Mouse (Mus musculus) midbrain, embryonic 11.5 days (tissue): ENCODE data around the gene Btbd11. TPM values are rescaled to one million over a fixed set of nuclear protein-coding genes. Genes with fewer than 3 reads are reported as not detected.

ENCODE experiments used
- ATAC-seq: fragments of 200-750 bp; cut with Nextera tagmentation; 2 replicates; pipeline ENCODE4 v1.8.0; 2017; ENCODE audit warnings: moderate TSS enrichment, moderate library complexity; ENCODE audit not compliant: low FRiP score
- DNase-seq: peaks from one replicate; pipeline ENCODE4 v3.0.0; 2015; ENCODE audit warnings: low spot score; ENCODE audit errors: missing footprints
- H3K27ac ChIP-seq: fragments of 300-500 bp; sonication (generic); 2 replicates; pipeline ENCODE4 v1.5.1; 2014; ENCODE audit warnings: low read depth, low read length
- H3K27me3 ChIP-seq: fragments of 300-500 bp; sonication (generic); 2 replicates; pipeline ENCODE4 v1.6.1; 2014; ENCODE audit warnings: mild to moderate bottlenecking, low read length, moderate library complexity, mixed read lengths; ENCODE audit not compliant: control insufficient read depth, insufficient read depth
- H3K36me3 ChIP-seq: fragments of 300-500 bp; sonication (generic); 2 replicates; pipeline ENCODE4 v1.6.1; 2014; ENCODE audit warnings: mild to moderate bottlenecking, low read length, moderate library complexity, mixed read lengths; ENCODE audit not compliant: control insufficient read depth, insufficient read depth
- H3K4me1 ChIP-seq: fragments of 300-500 bp; sonication (generic); 2 replicates; pipeline ENCODE4 v1.6.1; 2014; ENCODE audit warnings: low read length; ENCODE audit not compliant: control insufficient read depth, insufficient read depth
- H3K4me2 ChIP-seq: fragments of 300-500 bp; sonication (generic); 2 replicates; pipeline ENCODE4 v1.6.1; 2014; ENCODE audit warnings: mild to moderate bottlenecking, moderate library complexity
- H3K4me3 ChIP-seq: fragments of 300-500 bp; sonication (generic); 2 replicates; pipeline ENCODE4 v1.5.1; 2014; ENCODE audit warnings: low read depth, low read length
- H3K9ac ChIP-seq: fragments of 300-500 bp; sonication (generic); 2 replicates; pipeline ENCODE4 v1.6.1; 2014; ENCODE audit warnings: low read length
- H3K9me3 ChIP-seq: fragments of 300-500 bp; sonication (generic); 2 replicates; pipeline ENCODE4 v1.6.1; 2016; ENCODE audit warnings: low read length; ENCODE audit not compliant: control insufficient read depth
- WGBS: fragments of 180-500 bp; shearing (Covaris S2); extraction: QIAGEN DNeasy Blood & Tissue Kit; methylation state at CpG from one replicate; pipeline ENCODE4 v1.1.7; 2014; 5-methylcytosine and 5-hydroxymethylcytosine counted together
- polyA plus RNA-seq: library from polyadenylated mRNA; unstranded; fragments of >200 nt; fragmentation: Nextera tagmentation; extraction: Ambion mirVana; gene quantifications from 2 replicates; pipeline ENCODE4 v1.2.1, GENCODE M21; 2014

Gene Btbd11
- polyA plus RNA-seq, 1 experiment from 2014 or later: 8.2 TPM

GRCm38 (mm10) chr10:85371309-85371708 lies 15.3 kb upstream of the Btbd11 start:
- Histone ChIP-seq H3K36me3 (no peaks in the 10 kb centered on the region), H3K27me3 (no peaks in the 10 kb centered on the region), H3K4me1 (no peaks in the 10 kb centered on the region), H3K27ac (no peak overlapping the region), H3K9me3 (no peaks in the 10 kb centered on the region), H3K4me2 (no peak overlapping the region), H3K4me3 (no peak overlapping the region), H3K9ac (no peak overlapping the region)
- DNase-seq (no peak), ATAC-seq (no peak)
- WGBS: 87% methylated on average over 2 of the region's 2 CpGs

DNA sequence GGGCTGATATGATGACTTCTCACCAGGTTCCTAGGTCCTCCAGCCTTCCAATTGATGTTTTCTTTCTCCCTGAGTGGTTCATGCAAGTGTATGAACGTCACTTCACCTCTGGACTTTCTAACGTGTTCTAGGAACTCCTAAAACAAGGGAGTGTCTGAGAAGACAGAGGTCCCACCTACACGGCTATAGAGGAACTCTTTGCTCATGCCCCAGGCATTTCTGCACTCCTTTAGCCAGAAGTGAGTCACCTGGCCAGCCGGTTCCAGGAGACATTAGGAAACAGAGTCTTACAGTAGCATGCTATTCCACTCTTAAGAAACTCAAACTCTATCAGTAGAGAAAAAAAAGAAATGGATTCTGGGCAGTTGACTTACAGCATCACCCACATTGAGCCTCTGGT lies 14.5 kb upstream of the Btbd11 start:
- DNase-seq (no peak), ATAC-seq (no peak)
- Histone ChIP-seq H3K4me2 (no peak overlapping the region), H3K27me3 (no peaks in the 10 kb centered on the region), H3K4me1 (no peaks in the 10 kb centered on the region), H3K27ac (no peak overlapping the region), H3K9me3 (no peaks in the 10 kb centered on the region), H3K36me3 (no peaks in the 10 kb centered on the region), H3K9ac (no peak overlapping the region), H3K4me3 (no peak overlapping the region)
- 81% methylated on average over 4 of the region's 4 CpGs for WGBS

DNA sequence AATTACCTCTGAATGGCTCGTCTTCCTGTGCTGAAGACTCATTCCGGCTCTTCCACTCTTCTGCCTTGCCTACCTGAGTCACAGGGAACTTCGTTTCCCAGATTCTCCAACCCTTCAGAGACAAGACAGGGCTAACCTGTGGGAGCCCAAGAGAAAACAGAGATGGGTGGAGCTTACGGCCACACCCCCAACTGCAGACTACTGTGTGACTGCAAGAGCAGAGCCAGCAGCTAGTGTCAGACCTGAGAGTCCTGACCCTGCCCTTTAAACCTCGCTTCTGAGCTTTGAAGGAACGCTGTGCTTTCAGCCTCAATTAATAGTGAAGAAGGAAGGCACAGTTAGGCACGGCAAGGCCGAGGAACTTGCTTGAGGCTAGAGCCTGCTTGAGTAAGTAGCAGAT lies 7.6 kb upstream of the Btbd11 start:
- no peak overlapping the region for H3K9ac ChIP-seq
- H3K36me3 ChIP-seq: no peaks in the 10 kb centered on the region
- ATAC-seq (no peak), DNase-seq (no peak)
- H3K4me1 ChIP-seq: no peaks in the 10 kb centered on the region
- 31% methylated on average over 8 of the region's 8 CpGs for WGBS
- H3K4me3 ChIP-seq: no peak overlapping the region
- no peaks in the 10 kb centered on the region for H3K9me3 ChIP-seq
- no peaks in the 10 kb centered on the region for H3K27me3 ChIP-seq
- no peak overlapping the region for H3K4me2 ChIP-seq
- no peak overlapping the region for H3K27ac ChIP-seq

DNA sequence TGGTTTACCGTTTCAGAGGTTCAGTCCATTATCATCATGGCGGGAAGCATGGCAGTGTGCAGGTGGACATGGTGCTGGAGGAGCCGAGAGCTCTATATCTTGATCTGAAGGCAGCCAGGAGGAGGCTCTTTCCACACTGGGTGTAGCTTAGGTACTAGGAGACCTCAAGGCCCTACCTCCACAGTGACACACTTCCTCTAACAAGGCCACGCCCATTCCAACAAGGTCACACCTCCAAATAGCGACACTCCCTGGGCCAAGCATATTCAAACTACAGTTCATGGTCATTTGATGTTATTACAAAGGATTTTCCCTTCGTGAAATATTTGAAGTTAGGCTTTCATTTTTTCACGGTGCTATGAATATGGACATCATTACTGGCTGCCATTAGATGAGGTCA lies 3.6 kb upstream of the Btbd11 start:
- DNase-seq (no peak), ATAC-seq (no peak)
- Histone ChIP-seq H3K27ac (no peak overlapping the region), H3K4me3 (no peak overlapping the region), H3K4me2 (no peak overlapping the region), H3K9me3 (no peaks in the 10 kb centered on the region), H3K4me1 (peaks cover 6% of the 10 kb centered on the region), H3K36me3 (no peaks in the 10 kb centered on the region), H3K9ac (no peak overlapping the region), H3K27me3 (peaks cover 3% of the 10 kb centered on the region; the same call in 1 of the 2 replicates)
- WGBS: 89% methylated on average over 7 of the region's 7 CpGs

GRCm38 (mm10) chr10:85387219-85388070 lies 831 bp downstream of the Btbd11 start:
- Histone ChIP-seq H3K4me2 (peak overlapping the region; percentile 99), H3K4me1 (peaks cover 13% of the 10 kb centered on the region), H3K9ac (peak overlapping the region; percentile 69), H3K36me3 (no peaks in the 10 kb centered on the region), H3K27me3 (peaks cover 8% of the 10 kb centered on the region; the same call in 1 of the 2 replicates), H3K27ac (no peak overlapping the region), H3K4me3 (peak overlapping the region; percentile 64), H3K9me3 (no peaks in the 10 kb centered on the region)
- DNase-seq (peak; percentile 97), ATAC-seq (peak; percentile 41)
- WGBS: under 1% methylated on average over 78 of the region's 78 CpGs

DNA sequence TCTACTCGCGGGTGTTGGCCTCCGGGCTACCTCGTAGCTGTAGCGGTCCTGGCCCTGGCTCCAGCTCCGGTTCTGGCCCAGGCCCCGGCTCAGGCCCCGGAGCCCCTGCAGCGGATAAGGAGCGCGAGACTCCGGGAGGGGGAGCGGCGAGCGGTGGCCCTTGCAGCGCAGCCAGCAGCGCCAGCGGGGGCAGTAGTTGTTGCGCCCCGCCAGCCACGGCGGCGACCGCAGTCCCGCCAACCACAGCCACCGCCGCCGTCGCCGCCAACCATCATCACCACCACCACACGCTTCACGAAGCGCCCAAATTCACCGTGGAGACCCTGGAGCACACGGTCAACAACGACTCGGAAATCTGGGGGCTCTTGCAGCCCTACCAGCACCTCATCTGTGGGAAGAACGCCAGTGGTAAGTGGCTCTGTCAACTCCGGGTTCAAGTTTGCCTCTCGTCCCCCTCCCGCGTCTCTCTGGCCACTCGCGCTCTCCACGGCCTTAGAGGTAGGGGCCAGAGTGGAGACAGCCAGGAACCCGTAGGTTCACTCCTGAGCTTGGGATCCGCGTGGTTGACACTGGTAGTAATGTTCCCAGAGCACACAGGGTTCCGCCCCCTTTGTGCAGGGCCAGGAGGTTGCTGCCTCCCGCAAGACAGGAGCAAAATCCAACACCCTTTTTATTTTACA lies 1.6 kb downstream of the Btbd11 start:
- peak overlapping the region; percentile 99 for H3K4me2 ChIP-seq
- DNase-seq: peak; percentile 96
- H3K9ac ChIP-seq: peak overlapping the region; percentile 69
- peaks cover 13% of the 10 kb centered on the region for H3K4me1 ChIP-seq
- H3K36me3 ChIP-seq: no peaks in the 10 kb centered on the region
- H3K4me3 ChIP-seq: peak overlapping the region; percentile 64
- ATAC-seq: no peak
- H3K27me3 ChIP-seq: peaks cover 8% of the 10 kb centered on the region; the same call in 1 of the 2 replicates
- WGBS: 2% methylated on average over 49 of the region's 50 CpGs
- no peaks in the 10 kb centered on the region for H3K9me3 ChIP-seq
- H3K27ac ChIP-seq: no peak overlapping the region

DNA sequence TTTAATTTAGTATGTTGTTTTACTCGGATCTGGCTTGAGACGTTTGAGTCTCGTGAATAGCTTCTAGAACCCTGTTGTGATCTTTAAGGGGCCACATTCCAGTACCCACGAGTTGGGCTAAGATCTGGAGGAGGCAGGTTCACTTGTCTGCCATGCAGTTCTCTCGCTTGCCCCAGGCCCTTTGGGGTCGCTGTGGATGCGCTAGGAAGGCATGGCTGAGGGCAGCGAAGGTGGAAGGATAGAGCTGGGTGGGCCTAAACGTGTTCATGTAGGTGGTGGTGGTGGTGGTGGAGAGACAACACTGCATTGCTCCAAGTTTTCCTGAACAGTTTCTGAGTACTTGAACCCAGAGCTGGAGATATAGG lies 2.1 kb downstream of the Btbd11 start:
- Histone ChIP-seq H3K9ac (no peak overlapping the region), H3K27ac (no peak overlapping the region), H3K4me1 (peaks cover 13% of the 10 kb centered on the region), H3K27me3 (peaks cover 8% of the 10 kb centered on the region; the same call in 1 of the 2 replicates), H3K36me3 (no peaks in the 10 kb centered on the region), H3K4me2 (peak overlapping the region; percentile 99), H3K4me3 (peak overlapping the region; percentile 64), H3K9me3 (no peaks in the 10 kb centered on the region)
- peak; percentile 20; the same call in 1 of the 2 replicates for ATAC-seq
- DNase-seq: peak; percentile 95
- 2% methylated on average over 9 of the region's 9 CpGs for WGBS

DNA sequence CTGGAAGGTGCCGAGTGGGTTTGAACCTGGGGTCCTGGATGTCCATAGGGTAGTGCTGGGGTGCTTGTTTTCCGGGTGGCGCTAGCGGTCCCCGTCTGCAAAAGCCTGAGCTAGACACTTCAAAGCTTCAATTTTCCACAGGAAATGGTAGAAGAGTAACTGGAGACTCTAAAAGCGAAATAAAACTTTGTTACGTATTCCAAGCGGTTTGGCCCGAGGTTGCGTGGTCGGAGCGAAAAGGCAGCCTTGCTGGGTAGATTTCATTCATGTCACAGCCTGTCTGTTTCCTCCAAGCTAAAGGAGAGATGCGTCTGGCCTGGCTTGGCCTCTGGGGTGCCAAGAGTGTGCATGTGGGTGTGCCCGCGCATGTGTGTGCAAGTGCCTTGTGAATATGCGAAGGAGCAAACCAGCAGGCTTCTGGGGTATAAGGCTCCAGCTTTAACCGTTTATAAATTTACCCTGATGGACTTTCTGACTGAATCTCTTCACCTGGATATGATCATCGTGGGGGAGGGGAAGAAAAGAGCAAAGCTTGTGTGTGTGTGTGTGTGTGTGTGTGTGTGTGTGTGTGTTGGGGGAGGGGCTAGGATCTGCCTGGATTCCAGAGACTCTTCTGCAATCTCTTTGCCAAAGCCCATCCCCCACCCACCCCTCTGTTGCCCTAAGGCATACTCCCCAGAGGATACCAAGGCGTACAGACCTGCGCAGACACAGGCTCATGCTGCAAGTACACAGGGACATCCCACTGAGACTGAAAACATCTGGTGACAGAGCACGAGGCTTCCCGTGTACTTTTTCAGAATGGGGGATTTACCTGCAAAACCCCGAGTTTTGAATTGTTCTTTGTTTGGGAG lies 2.9 kb downstream of the Btbd11 start:
- WGBS: 49% methylated on average over 23 of the region's 23 CpGs
- Histone ChIP-seq H3K4me1 (peaks cover 13% of the 10 kb centered on the region), H3K9ac (no peak overlapping the region)

More for the DNA sequence above, 2.9 kb downstream of the Btbd11 start:
- ATAC-seq (no peak), DNase-seq (no peak)
- Histone ChIP-seq H3K27ac (no peak overlapping the region), H3K9me3 (no peaks in the 10 kb centered on the region), H3K4me3 (peak overlapping the region; percentile 64), H3K36me3 (no peaks in the 10 kb centered on the region), H3K27me3 (peaks cover 8% of the 10 kb centered on the region; the same call in 1 of the 2 replicates), H3K4me2 (peak overlapping the region; percentile 99)
